8 mouse cellular contexts compared by ENCODE assay signal in the genomic region with DNA sequence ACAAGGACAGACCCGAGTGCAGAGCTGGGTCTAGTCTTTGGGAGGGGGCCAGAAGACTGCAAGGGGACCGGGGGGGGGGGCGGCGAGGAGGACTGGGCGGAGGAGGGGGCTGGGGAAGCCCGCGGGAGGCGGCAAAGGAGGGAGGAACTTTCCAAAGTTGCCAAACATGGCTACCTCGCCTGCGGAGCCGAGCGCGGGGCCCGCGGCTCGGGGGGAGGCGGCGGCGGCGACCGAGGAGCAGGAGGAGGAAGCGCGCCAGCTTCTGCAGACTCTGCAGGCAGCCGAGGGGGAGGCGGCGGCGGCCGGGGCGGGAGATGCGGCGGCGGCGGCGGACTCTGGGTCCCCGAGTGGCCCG. TPM values are rescaled to one million over a fixed set of nuclear protein-coding genes. Genes with fewer than 3 reads are reported as not detected.
DNase-seq lines count a peak whose midpoint lies in the region; ATAC-seq and TF ChIP-seq lines count a peak whose summit lies in the region.

A gene (plus strand): TSS at position 124 of the 355 bp plus-strand sequence.

- peak; percentile 83 for DNase-seq in gastrocnemius, adult 2 months
- DNase-seq in gastrocnemius, adult 8-10 months (ENCODE audit: low spot score in 2 of 2) = no peak
- DNase-seq in brain, embryonic 14.5 days (ENCODE audit: low read depth) = no peak
- DNase-seq in lung, adult 18-20 months = peak; percentile 47 to 51
- no peak for DNase-seq in left cerebral cortex, postnatal 25 days (ENCODE audit: low spot score in 2 of 2)

- intact Hi-C loops in gastrocnemius, adult 2 months (cut with DNase I) = loop anchor here (5.0 kb wide), 1 partner anchor 87 kb away; no protein-coding TSS in a partner anchor
- intact Hi-C loops in left cerebral cortex, postnatal 25 days (cut with DNase I) = loop anchor here (2.0 kb wide), 1 partner anchor 24 kb away; a partner anchor contains a TSS

- ATAC-seq in hindbrain, embryonic 15.5 days (ENCODE audit: low FRiP score, low read depth) = no peak

- H3K9me3 ChIP-seq in hindbrain, embryonic 15.5 days = no peaks in the 10 kb centered on the region

- 0 out of 2 replicates have a peak, but pooled peaks have one; percentile 3 for TF ChIP-seq POLR2A in brain, embryonic 14.5 days (IDR thresholded peaks at IDR 0.05; ENCODE audit: borderline replicate concordance, extremely low read depth, insufficient read depth, insufficient read length, poor library complexity, severe bottlenecking)
- no peak for TF ChIP-seq POLR2A in small intestine, adult 2 months (IDR thresholded peaks at IDR 0.05; ENCODE audit: low read depth, low read length)

- no peaks in the 10 kb centered on the region for H3K79me2 ChIP-seq in C2C12 (ENCODE audit: control insufficient read depth, insufficient read depth)

- H3K9ac ChIP-seq in hindbrain, embryonic 15.5 days = peak within 1 kb of the TSS; percentile 54

- H3K79me3 ChIP-seq in C2C12 (ENCODE audit: low read depth) = no peaks in the 10 kb centered on the region

- 0% methylated on average over 24 of the region's 36 CpGs for WGBS in hindbrain, embryonic 15.5 days
- 3% methylated on average over 35 of the region's 36 CpGs for WGBS in small intestine, adult 2 months

- no peak for TF ChIP-seq CTCF in gastrocnemius, adult 2 months (IDR thresholded peaks at IDR 0.05)
- no peak for TF ChIP-seq CTCF in C2C12 (IDR thresholded peaks at IDR 0.05; ENCODE audit: control insufficient read depth, insufficient read depth, insufficient read length)
- no peak for TF ChIP-seq CTCF in brain, embryonic 14.5 days (IDR thresholded peaks at IDR 0.05; ENCODE audit: borderline replicate concordance, extremely low read depth, insufficient read depth, insufficient read length)
- no peak for TF ChIP-seq CTCF in small intestine, adult 2 months (IDR thresholded peaks at IDR 0.05; ENCODE audit: extremely low read depth, insufficient read length, insufficient replicate concordance, low read depth, low read length)

- H3ac ChIP-seq in C2C12 (ENCODE audit: control insufficient read depth, insufficient read length, low read depth) = peak within 1 kb of the TSS; percentile 80

- H3K4me1 ChIP-seq in hindbrain, embryonic 15.5 days (replicated peaks) = peaks cover 52% of the 10 kb centered on the region
- H3K4me1 ChIP-seq in small intestine, adult 2 months (ENCODE audit: control insufficient read depth, insufficient read depth, insufficient read length, low read length) = peaks cover 13% of the 10 kb centered on the region

- no peaks in the 10 kb centered on the region for H3K27me3 ChIP-seq in C2C12 (ENCODE audit: control insufficient read depth, insufficient read depth, insufficient read length)
- H3K27me3 ChIP-seq in hindbrain, embryonic 15.5 days = peaks cover 44% of the 10 kb centered on the region
- H3K27me3 ChIP-seq in small intestine, adult 2 months (ENCODE audit: control insufficient read depth, insufficient read depth, low read length) = peaks cover 13% of the 10 kb centered on the region

- H3K4me3 ChIP-seq in gastrocnemius, adult 2 months = peak within 1 kb of the TSS; percentile 90
- peak within 1 kb of the TSS; percentile 29 for H3K4me3 ChIP-seq in C2C12 (ENCODE audit: insufficient read depth, poor library complexity, severe bottlenecking)
- H3K4me3 ChIP-seq in hindbrain, embryonic 15.5 days = peak within 1 kb of the TSS; percentile 47
- peak within 1 kb of the TSS; percentile 92 for H3K4me3 ChIP-seq in small intestine, adult 2 months (ENCODE audit: low read depth, low read length)

- H3K27ac ChIP-seq in gastrocnemius, adult 2 months = peak within 1 kb of the TSS; percentile 94
- peak within 1 kb of the TSS; percentile 82 for H3K27ac ChIP-seq in hindbrain, embryonic 15.5 days (replicated peaks)
- H3K27ac ChIP-seq in small intestine, adult 2 months (ENCODE audit: insufficient read depth, low read depth, low read length) = peak within 1 kb of the TSS; percentile 90

- peak within 1 kb of the TSS; percentile 99 for H3K4me2 ChIP-seq in hindbrain, embryonic 15.5 days

- peaks cover 21% of the 10 kb centered on the region for H3K36me3 ChIP-seq in C2C12 (ENCODE audit: control insufficient read depth, insufficient read depth)
- peaks cover 14% of the 10 kb centered on the region for H3K36me3 ChIP-seq in hindbrain, embryonic 15.5 days
- H3K36me3 ChIP-seq in small intestine, adult 2 months (ENCODE audit: control insufficient read depth, insufficient read depth, low read length) = no peaks in the 10 kb centered on the region

TF ChIP-seq in C2C12, 6 proteins besides CTCF, POLR2A, EP300 and RAD21:
- no peak for TF ChIP-seq MYOD1 (IDR thresholded peaks at IDR 0.05; ENCODE audit: control insufficient read depth, insufficient read length, low read depth)
- TF ChIP-seq MAX (IDR thresholded peaks at IDR 0.05) = no peak
- no peak for TF ChIP-seq USF1 (IDR thresholded peaks at IDR 0.05; ENCODE audit: low read depth)
- TF ChIP-seq CEBPB (IDR thresholded peaks at IDR 0.05; ENCODE audit: low read depth) = no peak
- no peak for TF ChIP-seq MYOG (IDR thresholded peaks at IDR 0.05; ENCODE audit: control insufficient read depth, extremely low read depth, insufficient read length)
- TF ChIP-seq FOSL1 (IDR thresholded peaks at IDR 0.05; ENCODE audit: insufficient read depth, low read length, poor library complexity, severe bottlenecking) = no peak
TF ChIP-seq in C2C12: peak in this region for 0.

RNA-seq across cellular contexts. Expression of the gene that starts here (rescaled TPM):
- 1 to 10 TPM in 1 of 2 experiments, under 1 TPM in 1; 0.89 to 2.3 TPM for total RNA-seq in gastrocnemius, adult 2 months (2021)
- total RNA-seq in gastrocnemius, adult 8-10 months (2022) = 1 to 10 TPM; 1.5 to 2.0 (median 1.7) TPM
- polyA plus RNA-seq in C2C12 (2012; fragmentation: generic; extraction: Trizol) = 1.6 TPM
- 16.3 and 27.6 TPM in 2 replicates for polyA plus RNA-seq in brain, embryonic 14.5 days (2012; rRNA removed)
- polyA plus RNA-seq in hindbrain, embryonic 15.5 days (2015; fragmentation: Nextera tagmentation; extraction: Ambion mirVana) = 2.5 and 2.6 TPM in 2 replicates
- polyA plus RNA-seq in small intestine, adult 2 months (2012; rRNA removed) = 14.1 and 14.5 TPM in 2 replicates
- total RNA-seq in left cerebral cortex, postnatal 25 days (2021) = 1 to 10 TPM; 1.6 to 2.2 TPM

Comparison
In these comparisons a context has a peak if more than half of its experiments do, and no peak if none do; other contexts are left out.
1. DNase-seq: peak in gastrocnemius, adult 2 months (single experiment) and lung, adult 18-20 months (2 of 2); none in gastrocnemius, adult 8-10 months (0 of 2), brain, embryonic 14.5 days (single experiment) and left cerebral cortex, postnatal 25 days (0 of 2).
2. H3K4me3 ChIP-seq: peak in every context shown above with its lines; median percentile 92 in small intestine, adult 2 months; 90 in gastrocnemius, adult 2 months; 47 in hindbrain, embryonic 15.5 days; 29 in C2C12.
3. Peak in every context shown above with its lines, with median percentiles within 50 percentile points of each other: H3K27ac ChIP-seq.